Mouse (Mus musculus): ENCODE measurements around the gene Vmn2r31. TPM values are rescaled to one million over a fixed set of nuclear protein-coding genes. Genes with fewer than 3 reads are reported as not detected.

Gene Vmn2r31
- polyA plus RNA-seq (2014; fragmentation: Illumina TruSeq; extraction: RNeasy Lipid Tissue Mini Kit (QIAGEN cat#74804); ENCODE audit: low read depth, low replicate concordance): not detected

DNA sequence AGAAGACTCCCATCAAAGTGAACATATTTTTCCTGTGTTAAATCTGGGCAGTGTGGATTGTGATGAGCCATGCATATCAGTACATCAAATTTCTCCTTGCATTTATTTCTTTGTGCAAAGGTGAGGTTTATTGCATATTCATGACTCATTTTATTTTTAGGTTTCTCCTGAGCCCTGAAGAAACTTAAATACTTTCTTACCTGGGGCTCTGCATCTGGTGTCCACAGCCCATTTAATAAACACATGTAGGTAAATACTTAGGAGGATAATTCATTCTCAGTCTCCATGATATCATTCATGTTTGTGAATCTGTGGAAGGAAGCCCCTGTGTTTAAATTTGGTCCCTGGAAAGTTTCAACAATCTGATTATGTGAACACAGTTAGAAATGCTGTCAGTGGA is at the start of gene Vmn2r31:
Gene Vmn2r31 (minus strand): TSS at position 101 of the 400 bp plus-strand sequence.

GRCm38 (mm10) chr7:7374431-7374830 is 25.1 kb downstream of the Vmn2r31 start, which contains the start of gene Gm45783:
Gm45783 (minus strand) TSS chr7:7374573.

GRCm38 (mm10) chr7:7337509-7337908 is 62.0 kb downstream of the Vmn2r31 start, which contains the start of gene Vmn2r30:
Vmn2r30 (minus strand) TSS chr7:7337609.

Other genes with a start within 250 kb of the Vmn2r31 start
- 4.3 TPM for gene Zfp418, start 228.4 kb downstream of the Vmn2r31 start, polyA plus RNA-seq (2014; fragmentation: Illumina TruSeq; extraction: RNeasy Lipid Tissue Mini Kit (QIAGEN cat#74804); ENCODE audit: low read depth, low replicate concordance)
- gene Zfp772, start 189.7 kb downstream of the Vmn2r31 start, polyA plus RNA-seq (2014; fragmentation: Illumina TruSeq; extraction: RNeasy Lipid Tissue Mini Kit (QIAGEN cat#74804); ENCODE audit: low read depth, low replicate concordance): 11.1 TPM
- gene Vmn2r29, start 152.4 kb downstream of the Vmn2r31 start, polyA plus RNA-seq (2014; fragmentation: Illumina TruSeq; extraction: RNeasy Lipid Tissue Mini Kit (QIAGEN cat#74804); ENCODE audit: low read depth, low replicate concordance): 7.3 TPM
- gene Gm45844, start 121.4 kb downstream of the Vmn2r31 start, polyA plus RNA-seq (2014; fragmentation: Illumina TruSeq; extraction: RNeasy Lipid Tissue Mini Kit (QIAGEN cat#74804); ENCODE audit: low read depth, low replicate concordance): 7.7 TPM
- gene Clcn4, start 98.9 kb downstream of the Vmn2r31 start, polyA plus RNA-seq (2014; fragmentation: Illumina TruSeq; extraction: RNeasy Lipid Tissue Mini Kit (QIAGEN cat#74804); ENCODE audit: low read depth, low replicate concordance): 171 TPM
- gene Vmn2r30, start 62.1 kb downstream of the Vmn2r31 start, polyA plus RNA-seq (2014; fragmentation: Illumina TruSeq; extraction: RNeasy Lipid Tissue Mini Kit (QIAGEN cat#74804); ENCODE audit: low read depth, low replicate concordance): 1.5 TPM
- gene Gm45783, start 25.1 kb downstream of the Vmn2r31 start, polyA plus RNA-seq (2014; fragmentation: Illumina TruSeq; extraction: RNeasy Lipid Tissue Mini Kit (QIAGEN cat#74804); ENCODE audit: low read depth, low replicate concordance): 2.4 TPM
- not detected for gene Vmn2r32, start 80.3 kb upstream of the Vmn2r31 start, polyA plus RNA-seq (2014; fragmentation: Illumina TruSeq; extraction: RNeasy Lipid Tissue Mini Kit (QIAGEN cat#74804); ENCODE audit: low read depth, low replicate concordance)
- not detected for gene Vmn2r33, start 167.1 kb upstream of the Vmn2r31 start, polyA plus RNA-seq (2014; fragmentation: Illumina TruSeq; extraction: RNeasy Lipid Tissue Mini Kit (QIAGEN cat#74804); ENCODE audit: low read depth, low replicate concordance)